Mouse (Mus musculus): ENCODE measurements around the gene Gm4131.

- TF ChIP-seq POLR2A (IDR thresholded peaks at IDR 0.05; ENCODE audit: insufficient read length, low read depth): no peak
- TF ChIP-seq SRF (IDR thresholded peaks at IDR 0.05; ENCODE audit: control insufficient read depth, insufficient read length, low read depth): no peak
- no peak for TF ChIP-seq MYOG (IDR thresholded peaks at IDR 0.05; ENCODE audit: control insufficient read depth in 1 of 3, insufficient read depth in 1 of 3, insufficient read length in 2 of 3, low read depth in 2 of 3)
Measured at GRCm38 (mm10) chr14:62574906-62575305, 8.2 kb upstream of the Gm4131 start.

Measured in myocyte (in vitro differentiated cells).